Mouse (Mus musculus) lung, embryonic 16.5 days (tissue): Measurements from ENCODE around the gene Col6a3. TPM values are rescaled to one million over a fixed set of nuclear protein-coding genes. Genes with fewer than 3 reads are reported as not detected.

Experiments
- ATAC-seq: fragments of 200-750 bp; cut with Nextera tagmentation; 2 replicates; pipeline ENCODE4 v1.8.0; 2017; ENCODE audit warnings: low read depth, mild to moderate bottlenecking, moderate library complexity
- H3K27ac ChIP-seq: fragments of 300-500 bp; sonication (generic); 2 replicates; pipeline ENCODE4 v1.5.1; 2014; ENCODE audit warnings: mild to moderate bottlenecking, control low read depth, low read length
- H3K27me3 ChIP-seq: fragments of 300-500 bp; sonication (generic); 2 replicates; pipeline ENCODE4 v1.6.1; 2014; ENCODE audit warnings: low read depth, low read length, mixed read lengths; ENCODE audit not compliant: control insufficient read depth, insufficient read depth
- H3K36me3 ChIP-seq: fragments of 300-500 bp; sonication (generic); 2 replicates; pipeline ENCODE4 v1.6.1; 2014; ENCODE audit warnings: low read length; ENCODE audit not compliant: control insufficient read depth, insufficient read depth
- H3K4me1 ChIP-seq: fragments of 300-500 bp; sonication (generic); replicated peaks from 2 replicates; pipeline ENCODE4 v1.6.1; 2014; ENCODE audit warnings: low read length, mixed read lengths; ENCODE audit not compliant: control insufficient read depth, insufficient read depth
- H3K4me2 ChIP-seq: fragments of 300-500 bp; sonication (generic); 2 replicates; pipeline ENCODE4 v1.6.1; 2014; ENCODE audit warnings: low read depth, low read length, control low read depth
- H3K4me3 ChIP-seq: fragments of 300-500 bp; sonication (generic); 2 replicates; pipeline ENCODE4 v1.5.1; 2014; ENCODE audit warnings: mild to moderate bottlenecking, low read length, control low read depth
- H3K9ac ChIP-seq: fragments of 300-500 bp; sonication (generic); 2 replicates; pipeline ENCODE4 v1.6.1; 2014; ENCODE audit warnings: low read length, control low read depth
- H3K9me3 ChIP-seq: fragments of 300-500 bp; sonication (generic); 2 replicates; pipeline ENCODE4 v1.6.1; 2016; ENCODE audit warnings: low read length; ENCODE audit not compliant: control insufficient read depth
- WGBS: fragments of 180-500 bp; shearing (Covaris S2); extraction: QIAGEN DNeasy Blood & Tissue Kit; methylation state at CpG from one replicate; pipeline ENCODE4 v1.1.7; 2014; 5-methylcytosine and 5-hydroxymethylcytosine counted together
- polyA plus RNA-seq: library from polyadenylated mRNA; unstranded; fragments of >200 nt; fragmentation: Nextera tagmentation; extraction: Ambion mirVana; gene quantifications from 2 replicates; pipeline ENCODE4 v1.2.1, GENCODE M21; 2015

The Col6a3 gene
- 107 and 119 TPM in 2 replicates for polyA plus RNA-seq

DNA sequence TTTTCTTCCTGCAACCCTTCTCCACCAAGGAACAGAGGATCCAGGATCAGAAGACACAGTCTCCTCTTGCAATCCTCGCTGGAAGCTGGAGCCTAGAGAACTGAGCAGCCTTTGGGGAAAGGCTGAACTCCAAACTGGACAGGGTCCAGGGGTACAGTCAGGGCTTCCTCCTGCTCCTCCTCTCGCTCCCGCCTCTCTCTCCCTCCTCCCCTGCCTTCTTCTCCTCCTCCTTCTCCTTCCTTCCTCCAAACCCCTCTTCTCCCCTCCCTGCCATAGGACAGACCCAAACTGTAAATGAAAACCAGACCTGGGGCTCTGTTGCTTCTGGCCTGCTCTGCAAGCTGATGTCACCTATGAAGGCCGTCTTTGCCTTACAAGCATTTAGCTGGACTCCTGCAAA is at the start of gene Col6a3:
Gene Col6a3, minus strand, starts transcription at position 136 of the 400 bp plus-strand sequence.
- Histone ChIP-seq H3K27me3 (no peaks in the 10 kb centered on the region), H3K9me3 (no peaks in the 10 kb centered on the region), H3K4me1 (peaks cover 16% of the 10 kb centered on the region), H3K27ac (peak within 1 kb of the TSS; percentile 75), H3K4me3 (peak within 1 kb of the TSS; percentile 48), H3K9ac (peak within 1 kb of the TSS; percentile 65), H3K4me2 (peak within 1 kb of the TSS; percentile 60), H3K36me3 (no peaks in the 10 kb centered on the region)
- peak; percentile 85 for ATAC-seq
- WGBS = 41% methylated on average over 4 of the region's 4 CpGs

DNA sequence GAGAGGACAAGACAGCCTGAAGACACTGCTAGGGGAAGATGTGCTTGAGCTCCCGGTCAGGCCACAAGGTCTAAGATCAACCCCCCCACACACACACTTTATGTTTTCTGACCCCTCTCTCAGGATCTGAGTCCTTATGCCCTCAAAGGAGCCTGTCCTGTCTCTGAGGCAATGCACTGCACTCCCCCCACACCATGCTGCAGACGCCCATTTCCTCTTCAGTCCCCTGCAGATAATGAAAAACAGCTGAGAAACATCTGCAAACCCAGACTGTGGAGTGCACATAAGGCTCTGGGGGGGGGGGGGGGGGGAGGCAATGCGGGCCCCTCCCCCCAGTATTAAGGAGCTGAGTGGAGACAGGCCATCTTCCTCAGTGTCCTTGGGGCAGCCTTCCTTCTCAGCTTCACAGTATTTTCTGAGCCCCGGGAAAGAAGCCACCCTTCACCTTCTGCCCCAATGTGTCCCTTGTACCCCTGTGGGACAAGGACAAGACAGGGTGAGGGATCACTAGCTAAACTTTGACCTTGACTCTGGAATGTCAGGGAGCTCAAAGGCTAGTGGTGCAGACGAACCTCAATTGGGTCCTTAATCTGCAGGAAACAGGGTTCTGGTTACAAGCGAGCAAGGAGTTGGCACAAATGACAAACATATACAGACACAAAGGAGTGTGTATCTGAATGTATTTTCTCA is 42.1 kb upstream of the Col6a3 start:
- peaks cover 3% of the 10 kb centered on the region; the same call in 1 of the 2 replicates for H3K4me1 ChIP-seq
- peak; percentile 96 for ATAC-seq
- H3K9me3 ChIP-seq = no peaks in the 10 kb centered on the region; the same call in 1 of the 2 replicates
- no peak overlapping the region for H3K9ac ChIP-seq
- WGBS = 44% methylated on average over 5 of the region's 6 CpGs
- H3K27ac ChIP-seq = peak overlapping the region; percentile 33
- no peaks in the 10 kb centered on the region for H3K27me3 ChIP-seq
- H3K36me3 ChIP-seq = no peaks in the 10 kb centered on the region
- H3K4me2 ChIP-seq = no peak overlapping the region
- no peak overlapping the region for H3K4me3 ChIP-seq

DNA sequence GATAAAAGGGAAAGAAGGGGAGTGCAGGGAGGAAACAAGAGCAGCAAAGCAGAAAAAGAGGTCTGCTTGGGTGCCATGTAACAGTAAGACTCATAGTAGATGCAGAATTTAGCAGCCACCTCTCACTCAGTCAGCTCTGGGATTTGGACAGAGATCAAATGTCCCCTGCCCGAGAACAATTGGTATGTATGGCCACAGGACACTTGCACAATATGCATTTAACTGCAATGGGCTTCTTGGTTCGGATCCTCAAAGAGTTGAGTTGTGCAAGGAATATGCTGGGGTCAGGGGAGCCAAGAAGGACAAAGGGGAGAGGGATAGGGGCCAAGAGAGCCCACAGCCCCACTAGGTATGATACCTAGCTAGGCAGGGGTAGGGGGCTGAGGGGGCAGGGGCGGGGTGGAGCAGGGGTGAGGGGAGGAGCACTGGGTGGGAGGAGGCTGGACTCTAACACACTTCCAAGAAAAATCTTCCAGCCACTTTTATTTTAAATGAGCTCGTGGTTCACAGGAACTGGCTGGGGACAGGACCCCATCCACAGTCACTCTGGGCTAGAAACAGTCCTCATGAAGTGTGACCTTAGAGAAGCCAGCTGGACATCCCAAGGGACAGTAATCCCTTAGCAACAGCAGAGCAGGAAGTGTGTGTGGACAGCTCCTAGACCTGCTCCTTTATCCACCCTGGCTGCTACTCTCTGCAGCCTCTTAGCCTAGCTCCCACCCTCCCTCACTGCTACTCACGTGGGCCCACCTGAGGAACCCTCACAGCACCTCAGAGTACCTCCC is 32.9 kb upstream of the Col6a3 start:
- Histone ChIP-seq H3K9me3 (0 out of 2 replicates have a peak, but pooled peaks cover 3% of the 10 kb centered on the region), H3K36me3 (no peaks in the 10 kb centered on the region), H3K4me3 (no peak overlapping the region), H3K4me2 (no peak overlapping the region), H3K27me3 (no peaks in the 10 kb centered on the region), H3K27ac (peak overlapping the region; percentile 72), H3K9ac (0 out of 2 replicates have a peak overlapping the region, but pooled peaks have one; percentile 15), H3K4me1 (peaks cover 15% of the 10 kb centered on the region)
- peak; percentile 95 for ATAC-seq
- WGBS = 45% methylated on average over 5 of the region's 5 CpGs

DNA sequence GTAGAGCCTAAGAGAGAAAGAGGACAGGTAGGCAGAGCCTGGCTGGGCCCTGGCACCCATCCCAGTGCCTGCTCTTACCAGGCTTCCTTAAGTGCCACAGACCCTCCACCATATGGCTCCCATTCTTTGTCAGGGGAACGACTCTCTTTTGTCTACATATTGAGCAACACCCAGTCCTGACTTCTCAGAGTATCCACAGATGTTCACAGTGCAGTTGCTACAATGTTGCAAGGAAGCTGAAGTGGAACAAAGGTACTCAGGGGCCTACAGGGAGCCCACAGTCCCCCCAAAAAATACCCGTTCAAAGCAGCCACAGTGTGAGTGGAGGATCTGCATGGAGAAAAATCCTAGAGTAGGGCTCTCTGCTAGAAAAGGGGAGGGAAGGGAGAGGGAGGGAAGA is 32.2 kb upstream of the Col6a3 start:
- peak; percentile 78 for ATAC-seq
- H3K36me3 ChIP-seq = no peaks in the 10 kb centered on the region
- H3K4me3 ChIP-seq = no peak overlapping the region
- no peak overlapping the region for H3K4me2 ChIP-seq
- WGBS = 20% methylated on average over 2 of the region's 2 CpGs
- H3K27ac ChIP-seq = peak overlapping the region; percentile 72
- H3K9me3 ChIP-seq = 0 out of 2 replicates have a peak, but pooled peaks cover 3% of the 10 kb centered on the region
- no peak overlapping the region for H3K9ac ChIP-seq
- peaks cover 15% of the 10 kb centered on the region for H3K4me1 ChIP-seq
- no peaks in the 10 kb centered on the region for H3K27me3 ChIP-seq

DNA sequence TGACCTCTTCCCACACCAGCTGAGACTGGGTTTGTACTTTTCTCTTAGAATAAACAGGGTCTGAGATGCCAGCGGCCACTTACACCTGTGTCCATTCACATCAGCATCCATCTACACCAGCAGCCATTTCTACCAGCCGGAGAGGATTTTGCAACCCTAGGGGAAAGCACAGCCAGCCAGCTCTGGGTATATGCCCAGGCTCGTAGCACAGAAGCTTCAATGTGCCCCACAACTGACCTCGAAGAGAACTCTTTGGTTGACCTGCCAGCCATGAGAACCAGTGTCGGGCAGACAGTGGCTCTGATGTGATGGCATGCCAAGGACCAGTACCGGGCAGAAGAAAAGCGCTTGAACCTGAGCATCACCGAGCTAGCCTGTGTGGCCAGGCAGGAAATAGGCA is 31.6 kb upstream of the Col6a3 start:
- no peak overlapping the region for H3K4me3 ChIP-seq
- no peak for ATAC-seq
- 0 out of 2 replicates have a peak, but pooled peaks cover 3% of the 10 kb centered on the region for H3K9me3 ChIP-seq
- no peaks in the 10 kb centered on the region for H3K36me3 ChIP-seq
- WGBS = 75% methylated on average over 8 of the region's 8 CpGs
- H3K9ac ChIP-seq = no peak overlapping the region
- H3K27ac ChIP-seq = peak overlapping the region; percentile 72; the same call in 1 of the 2 replicates
- H3K27me3 ChIP-seq = no peaks in the 10 kb centered on the region
- no peak overlapping the region for H3K4me2 ChIP-seq
- peaks cover 15% of the 10 kb centered on the region for H3K4me1 ChIP-seq

DNA sequence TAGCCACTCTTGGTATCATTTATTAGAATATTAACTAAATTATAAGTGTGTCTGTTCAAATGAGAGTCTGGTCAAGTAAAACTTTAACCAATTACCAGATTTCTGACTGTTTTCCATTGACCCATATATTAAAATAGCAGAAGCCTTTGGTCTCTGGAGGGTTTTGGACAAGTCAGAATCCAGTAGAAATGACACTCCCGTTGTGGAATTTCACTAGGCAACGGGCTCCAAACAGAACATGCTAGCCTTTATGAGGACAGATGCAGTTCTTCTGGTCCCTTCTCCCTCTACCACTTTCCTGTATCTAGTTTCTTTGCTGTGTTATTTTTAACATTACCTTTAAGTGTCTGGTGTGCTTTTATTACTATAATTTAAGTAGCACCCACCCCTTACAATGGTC is 26.8 kb upstream of the Col6a3 start:
- H3K4me1 ChIP-seq = no peaks in the 10 kb centered on the region; the same call in 1 of the 2 replicates
- no peak overlapping the region for H3K9ac ChIP-seq
- H3K9me3 ChIP-seq = 0 out of 2 replicates have a peak, but pooled peaks cover 3% of the 10 kb centered on the region
- no peak overlapping the region for H3K4me3 ChIP-seq
- H3K27me3 ChIP-seq = no peaks in the 10 kb centered on the region
- 70% methylated on average over 2 of the region's 2 CpGs for WGBS
- no peak for ATAC-seq
- no peak overlapping the region for H3K27ac ChIP-seq
- H3K36me3 ChIP-seq = no peaks in the 10 kb centered on the region
- no peak overlapping the region for H3K4me2 ChIP-seq

DNA sequence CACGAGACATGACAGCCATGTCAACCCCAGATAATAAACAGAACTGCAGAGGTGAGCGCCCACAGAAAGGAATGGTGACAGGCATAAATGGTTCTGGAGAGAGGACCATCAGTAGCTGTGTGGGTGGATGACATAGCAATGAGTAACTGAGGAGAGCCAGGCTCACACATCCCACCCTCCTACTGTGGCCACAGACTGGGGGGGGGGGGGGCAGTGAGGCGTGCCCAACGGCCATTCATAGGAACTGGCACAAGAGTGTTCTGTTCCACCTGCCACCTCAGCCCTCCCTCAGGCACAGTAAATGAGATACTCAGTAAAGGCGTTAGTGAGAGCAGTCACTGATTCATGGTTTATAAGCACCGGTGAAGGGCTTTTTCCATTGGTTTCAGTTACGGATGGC is 23.0 kb upstream of the Col6a3 start:
- no peak for ATAC-seq
- Histone ChIP-seq H3K9me3 (no peaks in the 10 kb centered on the region), H3K27ac (no peak overlapping the region), H3K4me1 (no peaks in the 10 kb centered on the region), H3K4me2 (no peak overlapping the region), H3K36me3 (no peaks in the 10 kb centered on the region), H3K4me3 (no peak overlapping the region), H3K9ac (no peak overlapping the region), H3K27me3 (no peaks in the 10 kb centered on the region)
- WGBS = 85% methylated on average over 7 of the region's 7 CpGs

DNA sequence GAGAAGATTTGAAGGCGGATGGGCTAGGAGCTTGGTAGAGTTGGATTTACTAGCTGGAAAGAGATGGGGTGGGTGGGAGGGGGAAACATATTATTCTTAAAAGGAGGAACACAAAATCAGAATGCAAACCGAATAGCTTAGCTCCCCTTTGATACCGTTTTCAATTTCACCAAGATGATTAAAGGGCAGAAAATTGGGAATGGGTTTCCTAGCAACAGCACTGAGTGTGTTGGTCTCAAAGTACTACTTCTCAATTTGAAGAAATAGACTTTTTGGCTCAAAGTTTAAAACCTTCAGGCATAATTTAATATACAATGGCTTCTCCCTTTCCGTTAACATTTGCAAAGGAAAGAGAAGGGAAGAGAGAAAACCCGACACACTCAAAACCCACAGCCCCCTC is 12.1 kb upstream of the Col6a3 start:
- no peak for ATAC-seq
- Histone ChIP-seq H3K4me1 (no peaks in the 10 kb centered on the region), H3K27ac (no peak overlapping the region), H3K27me3 (no peaks in the 10 kb centered on the region), H3K4me2 (no peak overlapping the region), H3K9me3 (no peaks in the 10 kb centered on the region), H3K36me3 (no peaks in the 10 kb centered on the region), H3K9ac (no peak overlapping the region), H3K4me3 (no peak overlapping the region)
- WGBS = 68% methylated on average over 5 of the region's 5 CpGs

DNA sequence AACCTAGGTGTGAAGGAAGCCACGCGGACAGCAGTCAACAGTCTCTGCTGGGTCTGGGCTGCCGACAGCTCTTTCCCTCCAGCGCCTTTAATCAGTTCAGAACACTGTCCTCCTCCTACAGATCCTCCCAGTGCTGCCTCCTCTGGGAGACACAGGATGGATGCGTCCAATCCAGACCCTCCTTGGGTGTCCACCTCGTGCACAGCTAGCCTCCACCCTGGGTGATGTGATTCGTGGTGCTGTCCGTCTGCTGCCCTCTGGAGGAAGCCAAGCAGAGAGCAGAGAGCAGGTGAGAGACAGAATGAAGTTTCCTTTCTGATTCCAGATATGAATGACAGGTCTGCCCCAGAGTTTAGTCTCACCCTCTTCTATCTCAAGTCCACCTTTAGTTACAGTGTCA is 6.1 kb upstream of the Col6a3 start:
- H3K4me1 ChIP-seq = peaks cover 6% of the 10 kb centered on the region
- no peaks in the 10 kb centered on the region for H3K36me3 ChIP-seq
- no peak overlapping the region for H3K27ac ChIP-seq
- H3K4me3 ChIP-seq = no peak overlapping the region
- 21% methylated on average over 8 of the region's 8 CpGs for WGBS
- no peak overlapping the region for H3K9ac ChIP-seq
- H3K27me3 ChIP-seq = no peaks in the 10 kb centered on the region
- no peak overlapping the region for H3K4me2 ChIP-seq
- peak; percentile 65 for ATAC-seq
- no peaks in the 10 kb centered on the region for H3K9me3 ChIP-seq
